Mouse (Mus musculus) activated CD4-positive, CD25-positive, alpha-beta regulatory T cell, adult 4 months (primary cell): Measurements from ENCODE around the gene Vmn2r28. TPM values are rescaled to one million over a fixed set of nuclear protein-coding genes. Genes with fewer than 3 reads are reported as not detected.
"Not testable (repeated sequence)": the region's sequence is repeated elsewhere in the genome, so short reads cannot be mapped to it uniquely, and the experiment has no call there.

Experiments used
- ATAC-seq: one replicate; pipeline ENCODE4 v1.8.0; 2017
- polyA plus RNA-seq, 2 experiments: library from polyadenylated mRNA; unstranded; fragments of 100-300 nt; shearing (Covaris generic); gene quantifications; one replicate each; pipeline ENCODE4 v1.2.1; 2017

The Vmn2r28 gene
- polyA plus RNA-seq = not detected

GRCm38 (mm10) chr7:5493856-5494255 lies at the start of gene Vmn2r28:
Gene Vmn2r28 (minus strand): TSS chr7:5493956.
- ATAC-seq = not testable (repeated sequence)

GRCm38 (mm10) chr7:5540770-5541436 lies 47.1 kb upstream of the Vmn2r28 start:
- not testable (repeated sequence) for ATAC-seq

GRCm38 (mm10) chr7:5456674-5457073 lies 37.1 kb downstream of the Vmn2r28 start, which contains the start of gene Vmn1r59:
Gene Vmn1r59 (minus strand): TSS chr7:5456774.
- no peak for ATAC-seq

GRCm38 (mm10) chr7:5454011-5454410 lies 39.7 kb downstream of the Vmn2r28 start:
- not testable (repeated sequence) for ATAC-seq

- no peak for ATAC-seq
Observed at GRCm38 (mm10) chr7:5448627-5449026, 45.1 kb downstream of the Vmn2r28 start.

Other genes starting within 250 kb of the Vmn2r28 start
- gene Gm5065, start 143.4 kb downstream of the Vmn2r28 start, polyA plus RNA-seq = not detected
- not detected for gene Nlrp2, start 142.9 kb downstream of the Vmn2r28 start, polyA plus RNA-seq
- under 1 TPM in 1 of 2 experiments, not detected in 1; 0.05 TPM for gene Vmn1r58, start 80.6 kb downstream of the Vmn2r28 start, polyA plus RNA-seq
- not detected for gene Vmn1r59, start 37.2 kb downstream of the Vmn2r28 start, polyA plus RNA-seq
- not detected for gene Vmn1r60, start 53.4 kb upstream of the Vmn2r28 start, polyA plus RNA-seq
- under 1 TPM in 1 of 2 experiments, not detected in 1; 0.07 TPM for gene Vmn1r61, start 119.3 kb upstream of the Vmn2r28 start, polyA plus RNA-seq
- not detected for gene Vmn1r62, start 179.7 kb upstream of the Vmn2r28 start, polyA plus RNA-seq